Mouse (Mus musculus): ENCODE data around the gene Olig3.
"Not testable (repeated sequence)": the region's sequence is repeated elsewhere in the genome, so short reads cannot be mapped to it uniquely, and the experiment has no call there.

Olig3 gene

DNA sequence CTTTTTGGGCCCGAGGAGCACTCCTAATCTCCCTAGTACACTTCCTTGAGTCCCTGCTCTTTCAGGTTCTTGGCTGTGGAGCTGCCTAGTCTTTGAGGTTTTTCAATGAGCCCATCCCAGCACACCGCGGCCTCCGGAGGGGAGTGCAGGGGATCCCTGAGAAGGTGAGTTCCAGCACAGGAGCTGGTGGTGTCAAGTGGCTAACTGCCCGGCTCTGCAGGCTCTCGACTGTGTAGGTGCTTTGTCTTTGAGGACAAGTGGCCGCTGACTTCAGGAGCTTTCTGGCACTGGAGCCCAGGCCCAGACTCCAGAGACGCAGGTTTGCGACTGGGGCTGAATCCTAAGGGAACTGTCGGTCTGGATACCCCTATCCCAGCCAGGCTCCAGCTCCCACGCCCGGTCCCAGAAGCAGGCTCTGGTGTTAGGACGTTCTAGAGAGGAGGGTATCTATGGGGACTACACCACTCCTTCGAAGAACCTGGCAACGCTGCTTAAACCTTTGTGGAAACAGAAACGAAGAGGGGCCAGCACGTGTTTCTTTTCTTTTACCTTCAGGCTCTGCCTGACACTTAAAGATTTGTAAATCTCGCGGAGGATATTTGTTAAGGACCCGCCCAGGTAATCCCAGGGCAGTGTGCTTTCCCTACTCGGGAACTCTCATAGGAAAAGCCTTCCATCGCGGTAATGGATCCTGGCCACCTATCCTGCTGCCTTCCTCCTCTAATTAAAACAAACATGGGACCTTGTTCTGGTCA is 5.4 kb downstream of the Olig3 start:
- DNase-seq (ENCODE audit: low read depth, low spot score): no peak

DNA sequence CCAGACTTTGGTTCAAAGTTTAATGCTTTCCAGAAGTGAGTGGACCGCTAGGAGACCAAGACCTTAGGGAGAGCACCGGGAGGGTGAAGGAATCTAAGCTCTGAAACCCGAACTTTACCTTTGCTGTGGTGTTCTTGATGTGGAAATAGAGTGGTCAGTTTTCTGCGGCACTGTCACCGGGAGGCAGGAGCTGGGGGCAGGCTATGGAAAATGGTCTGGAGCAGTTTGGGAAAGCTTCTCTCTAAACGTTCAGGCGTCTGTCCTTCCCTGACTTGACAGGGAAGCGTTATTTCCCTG is 5.9 kb downstream of the Olig3 start:
- no peak for DNase-seq (ENCODE audit: low read depth, low spot score)

DNA sequence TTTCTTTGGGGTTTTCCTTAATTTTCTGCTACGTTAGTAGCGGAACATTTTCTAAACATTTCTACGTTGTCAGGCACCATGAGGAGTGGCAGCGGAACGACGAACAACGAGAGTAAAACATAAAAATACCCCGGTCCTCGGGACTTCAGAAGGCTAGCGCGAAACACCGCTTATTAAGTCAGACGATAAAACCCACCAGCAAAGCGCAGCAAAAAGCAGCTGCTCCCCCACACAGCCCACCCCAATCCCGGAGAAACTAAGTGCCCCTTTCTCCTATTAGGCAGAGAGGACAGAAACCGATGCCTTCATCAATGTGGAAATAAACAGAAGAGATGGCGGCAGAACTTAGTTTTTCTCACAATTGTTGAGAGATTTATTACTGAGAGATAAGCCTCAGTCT is 6.5 kb downstream of the Olig3 start:
- DNase-seq (ENCODE audit: low read depth, low spot score): no peak

DNA sequence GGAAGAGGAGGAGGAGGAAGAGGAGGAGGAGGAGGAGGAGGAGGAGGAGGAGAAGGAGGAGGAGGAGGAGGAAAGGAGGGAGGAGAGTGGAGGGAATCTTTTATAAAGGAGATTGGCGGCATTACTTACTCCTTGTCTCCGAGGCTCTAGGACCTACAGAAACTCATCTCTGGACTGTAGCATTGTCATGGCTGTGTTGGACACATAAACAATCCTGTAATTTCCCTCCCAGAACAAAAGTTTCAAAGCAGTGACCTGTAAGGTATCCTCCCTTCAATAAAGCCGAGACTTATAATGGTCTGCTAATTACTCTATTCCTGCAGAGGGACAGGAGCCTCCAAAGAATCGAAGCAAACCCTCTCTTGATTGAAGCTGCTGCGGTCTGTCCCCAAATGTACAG is 7.0 kb downstream of the Olig3 start:
- DNase-seq (ENCODE audit: low read depth, low spot score): no peak

DNA sequence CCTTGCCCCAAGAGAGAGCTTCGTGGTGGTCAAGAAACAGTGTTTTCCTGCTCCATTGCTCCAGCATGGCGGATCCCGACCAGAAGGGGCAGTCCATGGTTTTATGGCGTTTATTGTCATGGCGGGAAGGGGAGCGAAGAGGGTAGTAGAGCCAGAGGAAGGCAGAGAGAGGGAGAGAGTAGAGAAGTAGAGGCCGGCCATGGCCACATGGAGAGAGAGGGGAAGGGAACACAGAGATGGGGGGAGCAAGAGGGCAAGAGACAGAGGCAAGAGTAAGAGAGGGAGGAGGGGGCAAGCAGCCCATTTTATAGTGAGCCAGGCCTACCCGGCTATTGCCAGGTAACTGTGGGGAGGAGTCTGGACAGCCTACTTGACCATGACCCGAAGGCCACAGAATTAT is 12.8 kb downstream of the Olig3 start:
- no peak for DNase-seq (ENCODE audit: low read depth, low spot score)

DNA sequence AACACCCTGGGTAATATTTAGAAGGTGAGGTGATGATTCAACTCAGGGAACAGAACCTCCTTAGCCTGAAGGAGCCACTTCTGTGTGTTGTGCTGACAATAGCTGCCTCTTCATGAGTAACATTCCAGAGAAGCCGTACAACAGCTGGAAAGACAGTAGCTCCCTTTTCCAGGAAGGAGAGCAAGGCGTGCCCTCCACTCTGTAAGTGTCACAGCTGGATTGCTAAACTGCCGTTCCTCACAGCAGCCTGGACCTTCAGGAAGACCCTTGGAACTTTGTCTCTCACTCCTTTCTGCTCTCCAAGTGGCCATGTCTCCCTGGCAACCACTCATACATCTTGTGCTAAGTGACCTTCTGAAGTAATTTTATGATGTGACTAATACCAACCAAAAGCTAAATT is 13.8 kb downstream of the Olig3 start:
- DNase-seq (ENCODE audit: low read depth, low spot score): no peak

DNA sequence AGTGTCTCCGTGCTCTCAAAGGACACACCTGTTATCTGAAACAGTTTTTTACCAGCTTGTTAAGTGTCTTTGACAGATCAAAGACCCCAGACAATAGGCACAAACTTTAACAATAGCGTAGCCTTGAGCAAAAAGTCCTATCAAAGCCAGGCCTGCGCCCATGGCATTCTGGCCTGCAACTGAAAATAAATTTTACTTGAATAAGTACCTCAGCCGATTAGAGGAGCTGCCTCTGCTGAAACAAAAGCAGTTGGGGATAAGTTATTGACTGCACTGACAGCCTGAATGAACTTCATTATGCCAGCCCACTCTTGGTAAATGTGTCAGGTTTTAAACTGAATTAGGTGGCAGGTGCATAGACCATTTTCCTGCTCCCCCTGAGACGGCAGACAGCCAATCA is 15.9 kb downstream of the Olig3 start:
- DNase-seq (ENCODE audit: low read depth, low spot score): no peak

DNA sequence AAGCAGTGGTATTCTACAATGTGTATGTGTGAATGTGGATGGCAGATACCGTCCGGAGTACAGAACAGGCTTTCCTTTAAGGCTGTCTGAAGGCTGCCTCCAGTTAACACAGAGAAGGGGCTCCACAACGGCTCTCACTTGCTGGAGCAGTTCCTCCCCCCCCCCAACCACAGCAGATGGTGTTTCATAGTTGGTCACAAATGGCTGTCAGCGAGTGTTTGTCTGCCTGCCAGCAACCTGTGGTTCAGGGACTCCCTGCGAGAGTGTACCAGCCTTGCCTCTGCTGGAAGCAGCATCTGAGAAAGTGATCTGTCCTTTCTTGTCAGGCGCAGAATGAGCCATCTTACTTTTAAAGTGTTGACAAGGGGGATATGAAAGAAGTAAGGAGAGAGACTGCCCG is 17.5 kb downstream of the Olig3 start:
- DNase-seq (ENCODE audit: low read depth, low spot score): no peak

DNA sequence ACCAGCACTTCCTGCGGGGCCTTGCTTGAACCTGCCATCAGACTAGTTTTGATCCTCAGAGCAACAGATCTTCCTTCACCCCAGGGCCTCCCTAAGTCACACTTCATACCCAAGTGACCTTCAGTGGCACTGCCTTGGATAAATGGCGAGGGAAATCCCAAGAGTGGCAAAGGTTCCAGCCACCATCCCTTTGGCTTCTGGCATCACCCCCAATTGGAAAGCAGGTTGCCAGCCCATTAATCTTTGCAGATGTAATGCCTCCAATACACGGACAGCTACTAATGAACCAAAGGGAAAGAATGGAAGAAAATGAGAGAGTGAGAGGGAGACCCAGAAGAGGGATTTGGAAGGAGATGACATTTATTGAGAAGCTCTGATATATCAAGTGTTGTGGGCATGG is 18.0 kb downstream of the Olig3 start:
- DNase-seq (ENCODE audit: low read depth, low spot score): no peak

DNA sequence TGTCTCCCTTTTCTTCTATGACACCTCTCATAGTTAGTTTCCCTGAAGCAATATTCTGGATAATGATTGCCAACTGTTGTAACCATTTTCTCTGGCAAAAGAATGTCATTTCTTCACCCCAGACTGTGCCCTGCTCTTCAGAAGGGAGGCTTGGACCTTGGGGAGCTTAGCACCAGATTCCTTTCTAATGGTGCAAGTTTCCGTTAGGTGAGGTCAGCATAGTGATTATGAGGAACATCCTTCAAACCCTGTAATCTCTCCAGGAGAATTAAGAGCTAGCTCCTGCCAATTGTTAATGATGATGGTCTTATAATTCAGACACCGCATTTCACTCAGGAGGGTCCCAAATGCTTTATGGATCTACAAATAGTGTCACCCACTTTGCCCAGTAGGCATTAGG is 19.5 kb downstream of the Olig3 start:
- DNase-seq (ENCODE audit: low read depth, low spot score): no peak

DNA sequence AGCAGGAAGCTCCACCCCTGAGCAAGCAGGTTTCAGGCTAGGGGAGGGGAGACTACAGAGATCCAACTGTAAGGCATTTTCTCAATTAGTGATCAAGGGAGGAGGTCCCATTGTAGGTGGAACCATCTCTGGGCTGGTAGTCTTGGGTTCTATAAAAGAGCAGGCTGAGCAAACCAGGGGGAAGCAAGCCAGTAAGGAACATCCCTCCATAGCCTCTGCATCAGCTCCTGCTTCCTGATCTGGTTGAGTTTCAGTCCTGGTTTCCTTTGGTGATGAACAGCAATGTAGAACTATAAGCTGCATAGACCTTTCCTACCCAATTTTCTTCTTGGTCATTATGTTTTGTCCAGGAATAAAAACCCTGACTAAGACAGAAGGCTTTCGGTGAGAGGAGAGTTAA is 24.6 kb downstream of the Olig3 start:
- DNase-seq (ENCODE audit: low read depth, low spot score): not testable (repeated sequence)

DNA sequence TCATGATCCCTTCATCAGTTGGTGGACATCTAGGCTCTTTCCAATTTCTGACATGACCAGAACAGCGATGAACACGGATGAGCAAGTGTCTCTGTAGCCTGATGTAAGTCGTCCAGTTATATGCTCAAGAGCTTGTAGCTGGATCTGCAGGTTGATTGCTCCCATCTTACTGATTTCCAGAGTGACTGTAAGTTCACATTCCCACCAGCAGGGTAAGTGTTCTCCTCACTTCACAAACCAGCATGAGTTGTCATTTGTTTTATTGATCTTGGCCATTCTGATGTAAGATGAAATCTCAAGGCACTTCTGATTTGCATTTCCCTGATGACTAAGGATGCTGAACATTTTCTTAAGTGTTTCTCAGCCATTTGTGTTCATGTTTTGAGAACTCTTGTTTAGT is 27.8 kb downstream of the Olig3 start:
- no peak for DNase-seq (ENCODE audit: low read depth, low spot score)

DNA sequence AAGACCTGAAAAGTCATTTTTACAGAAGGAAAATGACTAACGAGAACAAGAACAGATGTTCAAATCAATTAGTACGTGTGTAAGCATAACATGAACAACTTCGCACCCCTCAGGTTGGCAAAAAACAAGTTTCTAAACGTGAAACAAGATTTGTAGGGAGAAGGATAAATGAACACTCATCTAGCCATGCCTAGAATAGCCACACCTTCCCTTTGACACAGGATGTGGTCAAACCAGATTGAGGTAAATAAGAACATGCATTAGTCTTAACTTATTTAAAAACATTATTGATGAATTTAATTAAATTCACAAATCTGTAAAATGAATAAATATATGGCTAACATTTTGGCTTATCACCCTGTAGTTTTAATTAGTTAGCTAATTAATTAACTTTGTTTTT is 35.5 kb downstream of the Olig3 start:
- no peak for DNase-seq (ENCODE audit: low read depth, low spot score)

DNA sequence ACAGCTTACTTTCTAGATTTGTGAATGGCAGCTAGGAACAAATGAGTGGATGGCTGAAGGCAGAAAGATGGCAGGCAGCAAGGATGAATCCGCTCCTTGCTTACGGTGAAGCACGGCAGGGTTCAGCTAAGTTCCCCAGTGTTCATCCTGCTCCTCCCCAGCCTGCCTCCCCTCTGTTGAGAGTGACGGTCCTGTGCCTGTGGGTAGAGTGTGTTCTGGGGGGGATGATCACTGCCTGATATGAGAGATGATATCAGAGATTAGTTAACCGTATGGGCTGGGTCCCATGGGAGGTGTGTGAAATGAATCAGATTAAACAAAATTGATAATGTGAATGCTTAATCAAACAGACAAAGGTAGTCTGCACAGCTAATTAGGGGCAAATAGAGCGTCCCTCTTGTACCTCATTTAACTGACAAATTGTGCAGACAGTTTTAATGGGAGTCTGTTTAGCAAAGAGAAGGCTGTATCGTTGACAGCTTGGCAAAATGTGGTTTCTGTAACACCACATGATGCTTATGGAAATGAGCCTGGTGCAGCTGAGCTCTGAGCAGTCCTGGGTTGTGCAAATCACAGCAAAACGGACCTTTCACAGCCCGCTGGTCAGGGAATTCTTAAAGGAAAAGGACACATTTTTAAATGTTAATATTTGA is 40.3 kb downstream of the Olig3 start:
- DNase-seq (ENCODE audit: low read depth, low spot score): no peak

DNA sequence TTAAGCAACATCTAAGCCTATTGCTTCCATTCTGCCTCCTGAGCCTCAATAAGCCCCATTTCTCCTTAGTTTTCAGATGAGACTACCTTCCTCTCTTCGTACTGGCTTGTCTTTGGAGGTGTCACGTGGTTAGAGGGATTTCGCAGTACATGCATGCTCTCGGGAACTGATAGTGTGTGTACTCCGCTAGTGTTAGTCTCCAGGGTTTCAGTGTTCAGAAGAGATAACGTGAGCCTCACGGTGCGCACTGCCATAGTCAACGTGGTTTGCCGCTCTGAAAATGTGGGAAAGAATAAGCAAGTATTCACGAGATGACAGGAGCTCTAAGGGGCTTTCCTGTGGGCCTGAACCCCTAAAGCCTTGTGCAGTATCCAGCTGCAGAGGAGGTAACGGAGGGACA is 41.1 kb downstream of the Olig3 start:
- no peak for DNase-seq (ENCODE audit: low read depth, low spot score)

DNA sequence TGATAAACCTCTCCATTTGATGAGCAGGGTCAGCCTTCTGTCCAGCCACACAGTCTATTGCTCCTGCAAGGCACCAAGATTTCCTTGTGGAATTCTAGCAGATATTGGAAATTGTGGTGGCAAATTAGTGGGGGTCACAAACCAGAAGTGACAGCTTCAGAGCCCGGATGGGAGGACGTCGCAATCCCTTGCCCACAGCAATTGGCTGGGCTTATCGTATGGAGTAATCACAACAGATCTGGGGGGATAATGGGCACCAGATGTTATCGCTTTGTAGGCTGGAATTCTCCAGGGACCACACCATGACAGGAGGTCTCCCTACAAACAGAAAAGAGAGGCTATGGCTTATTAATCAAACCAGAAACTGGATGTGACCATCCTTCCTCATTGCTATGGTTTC is 44.8 kb downstream of the Olig3 start:
- DNase-seq (ENCODE audit: low read depth, low spot score): no peak

DNA sequence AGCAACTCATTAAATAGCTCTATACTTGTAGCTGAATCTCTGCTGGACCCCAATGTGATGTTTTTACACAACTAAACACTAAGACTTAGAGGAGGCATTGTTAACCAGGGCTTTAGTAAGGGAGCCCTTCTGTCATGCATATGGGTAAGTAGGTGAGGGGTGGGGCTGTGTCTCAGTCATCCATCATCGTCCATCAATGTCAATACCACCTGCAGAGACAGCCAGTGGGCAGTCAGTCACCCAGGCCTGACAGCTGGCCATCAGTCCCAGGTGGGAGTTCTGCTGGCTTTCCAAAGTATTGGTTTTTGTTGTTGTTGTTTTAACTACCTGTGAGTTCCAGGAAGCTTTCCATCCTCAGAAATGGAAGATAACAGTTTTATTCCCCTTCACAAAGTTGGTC is 48.1 kb downstream of the Olig3 start:
- DNase-seq (ENCODE audit: low read depth, low spot score): no peak

DNA sequence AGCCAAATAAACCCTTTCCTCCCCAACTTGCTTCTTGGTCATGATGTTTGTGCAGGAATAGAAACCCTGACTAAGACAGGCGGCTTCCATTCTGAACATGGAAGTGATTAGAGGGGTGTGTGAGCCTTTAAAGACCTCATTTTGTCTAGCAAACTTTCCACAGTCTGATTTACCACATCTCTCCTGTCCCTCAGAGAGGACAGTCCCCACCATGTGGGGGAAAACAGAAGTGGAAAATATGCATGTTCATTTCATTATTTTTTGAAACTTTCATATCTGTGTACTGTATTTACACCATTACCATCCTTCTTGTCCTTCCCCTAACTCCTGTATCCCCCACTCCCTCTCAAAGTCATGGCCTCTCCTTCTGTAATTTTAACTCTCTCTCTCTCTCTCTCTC is 49.6 kb downstream of the Olig3 start:
- no peak for DNase-seq (ENCODE audit: low read depth, low spot score)

DNA sequence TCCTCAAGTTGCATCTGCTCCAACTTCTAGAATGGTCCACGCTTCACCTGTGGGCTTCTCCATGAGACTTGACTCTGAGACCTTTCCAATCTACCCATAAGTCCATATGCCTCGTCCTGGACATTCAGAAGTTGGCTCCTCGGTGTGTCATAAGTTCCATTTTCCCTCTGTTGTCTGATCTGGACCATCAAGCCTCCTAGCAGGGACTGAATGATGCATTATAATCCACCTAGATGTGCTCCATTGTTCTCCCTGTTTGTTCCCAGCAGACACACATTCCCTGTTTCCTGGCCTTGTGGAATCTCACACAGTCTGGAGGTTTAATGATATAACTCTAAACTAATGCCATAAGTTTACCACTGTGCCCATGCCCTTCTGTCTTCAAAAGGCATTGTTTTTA is 50.8 kb downstream of the Olig3 start:
- no peak for DNase-seq (ENCODE audit: low read depth, low spot score)

Measured in CD4-positive helper T cell, adult 2 months (primary cell).